Mouse (Mus musculus) CH12.LX (cell line): ENCODE measurements around the gene Aco1.

Experiments
- CHD2 ChIP-seq: IDR thresholded peaks from 2 replicates; pipeline ENCODE4 v1.6.1; 2011; ENCODE audit warnings: low read length, improper control_type of control experiment
- CTCF ChIP-seq, 2 experiments: IDR thresholded peaks in 1 of 2; conservative IDR thresholded peaks in 1 of 2; 2 replicates each; pipeline ENCODE4 v1.5.1; 2011 to 2012; ENCODE audit warnings: low read depth in 2 of 2, low read length in 2 of 2, improper control_type of control experiment in 1 of 2, inconsistent platforms in 1 of 2, mild to moderate bottlenecking in 1 of 2, moderate library complexity in 1 of 2
- EP300 ChIP-seq: IDR thresholded peaks from 2 replicates; pipeline ENCODE4 v1.6.1; 2011; ENCODE audit warnings: low read length, improper control_type of control experiment
- HCFC1 ChIP-seq: IDR thresholded peaks from 2 replicates; pipeline ENCODE4 v1.6.1; 2012; ENCODE audit warnings: low read depth, mild to moderate bottlenecking, inconsistent platforms, low read length, improper control_type of control experiment
- MXI1 ChIP-seq: IDR thresholded peaks from 2 replicates; pipeline ENCODE4 v1.6.1; 2011; ENCODE audit warnings: mild to moderate bottlenecking, low read depth, low read length, improper control_type of control experiment
- MYC ChIP-seq: IDR thresholded peaks from 2 replicates; pipeline ENCODE4 v1.6.1; 2011; ENCODE audit warnings: low read depth, mild to moderate bottlenecking, improper control_type of control experiment, low read length
- POLR2A ChIP-seq: IDR thresholded peaks from 2 replicates; pipeline ENCODE4 v1.6.1; 2011; ENCODE audit warnings: low read depth, mild to moderate bottlenecking, improper control_type of control experiment, low read length
- POLR2AphosphoS2 ChIP-seq: IDR thresholded peaks from 2 replicates; pipeline ENCODE4 v1.6.1; 2011; ENCODE audit warnings: low read depth, low read length, improper control_type of control experiment
- SMC3 ChIP-seq: IDR thresholded peaks from 2 replicates; pipeline ENCODE4 v1.6.1; 2011; ENCODE audit warnings: low read depth, low read length, improper control_type of control experiment
- TCF12 ChIP-seq: IDR thresholded peaks from 2 replicates; pipeline ENCODE4 v1.6.1; 2014; ENCODE audit warnings: low read depth, mild to moderate bottlenecking, inconsistent platforms, low read length, improper control_type of control experiment
- ZC3H11A ChIP-seq: IDR thresholded peaks from 2 replicates; pipeline ENCODE4 v1.6.1; 2012; ENCODE audit warnings: low read depth, mild to moderate bottlenecking, inconsistent platforms, low read length, improper control_type of control experiment
- ZKSCAN1 ChIP-seq: IDR thresholded peaks from 2 replicates; pipeline ENCODE4 v1.6.1; 2012; ENCODE audit warnings: low read depth, inconsistent platforms, low read length, improper control_type of control experiment, borderline replicate concordance
- ZNF384 ChIP-seq: IDR thresholded peaks from 2 replicates; pipeline ENCODE4 v1.6.1; 2012; ENCODE audit warnings: low read depth, low read length, improper control_type of control experiment, inconsistent platforms

DNA sequence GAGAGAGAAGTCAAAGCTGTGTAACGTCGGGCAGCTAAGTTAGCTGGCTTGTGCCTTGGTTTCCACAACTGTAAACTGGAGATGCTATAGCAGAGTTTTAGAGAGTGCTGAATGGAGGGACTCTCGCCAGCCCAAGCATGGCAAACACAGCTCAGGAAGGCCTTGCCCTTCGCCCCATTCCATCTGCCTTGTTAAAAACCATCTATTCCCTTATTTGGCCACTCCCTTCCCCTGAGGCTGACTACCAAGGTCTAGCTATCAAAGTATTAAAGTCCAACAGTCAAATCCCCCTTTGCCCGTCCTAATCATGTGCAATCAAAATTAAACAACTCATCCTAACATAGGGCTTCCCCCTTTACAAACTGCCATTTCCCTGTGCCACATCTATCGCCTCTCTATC lies 40.9 kb downstream of the Aco1 start:
- TF ChIP-seq POLR2AphosphoS2 (no peak), CTCF (conservative IDR thresholded peaks at IDR 0.05 in 1 of 2, IDR thresholded peaks at IDR 0.05 in 1 of 2; ENCODE audit: low read depth in 2 of 2, low read length in 2 of 2) (no peak), TCF12 (no peak), MXI1 (no peak), ZNF384 (no peak), POLR2A (no peak), CHD2 (no peak), ZC3H11A (no peak), MYC (no peak), SMC3 (no peak), HCFC1 (no peak), EP300 (no peak), ZKSCAN1 (no peak)
